In the genomic region with DNA sequence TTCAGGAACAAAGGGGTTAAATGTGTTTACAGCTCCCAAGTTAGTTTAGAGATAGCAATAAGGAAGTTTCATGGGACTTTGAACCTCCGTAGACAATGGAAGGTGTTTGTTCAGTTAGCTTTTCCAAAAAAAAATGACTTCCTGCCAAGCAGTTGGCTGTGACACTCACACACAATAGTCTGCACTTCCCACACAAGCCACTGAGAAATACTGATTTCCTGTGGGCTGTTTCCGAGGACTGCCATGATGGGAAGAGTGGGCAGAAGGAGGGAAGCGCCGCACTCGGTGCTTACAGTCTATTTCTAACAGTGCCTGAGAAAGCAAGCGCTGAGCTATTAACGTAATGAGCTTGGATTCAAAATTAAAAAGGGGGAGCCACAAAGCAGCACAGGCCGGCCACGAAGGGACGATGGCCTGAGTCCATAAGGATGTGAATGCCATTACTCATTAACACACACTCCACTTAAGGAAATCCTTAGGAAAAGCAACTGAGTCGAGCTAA, we compare ENCODE assay signal across 8 mouse cellular contexts.
DNase-seq lines count a peak whose midpoint lies in the region; ATAC-seq and TF ChIP-seq lines count a peak whose summit lies in the region.

No protein-coding gene starts in this region.

- TF ChIP-seq EP300 in lung, postnatal 0 days (IDR thresholded peaks at IDR 0.05): peak; percentile 34; the same call in 1 of the 2 replicates

- H3K4me2 ChIP-seq in lung, postnatal 0 days (replicated peaks; ENCODE audit: low read depth, low read length): 0 out of 2 replicates have a peak overlapping the region, but pooled peaks have one; percentile 12
- H3K4me2 ChIP-seq in heart, embryonic 12.5 days: no peak overlapping the region
- H3K4me2 ChIP-seq in neural tube, embryonic 14.5 days (ENCODE audit: low read depth, low read length): no peak overlapping the region
- H3K4me2 ChIP-seq in midbrain, embryonic 11.5 days: no peak overlapping the region

- no peak overlapping the region for H3K27ac ChIP-seq in lung, postnatal 0 days (ENCODE audit: low read length)
- H3K27ac ChIP-seq in heart, embryonic 12.5 days (ENCODE audit: poor library complexity, severe bottlenecking): peak overlapping the region; percentile 32; the same call in 1 of the 2 replicates
- peak overlapping the region; percentile 23; the same call in 1 of the 2 replicates for H3K27ac ChIP-seq in neural tube, embryonic 14.5 days (ENCODE audit: low read depth, low read length)
- no peak overlapping the region for H3K27ac ChIP-seq in midbrain, embryonic 11.5 days (ENCODE audit: low read depth, low read length)

- peak; percentile 49 for ATAC-seq in lung, postnatal 0 days
- ATAC-seq in heart, embryonic 12.5 days (ENCODE audit: insufficient number of reproducible peaks, low FRiP score): peak; percentile 51; the same call in 1 of the 2 replicates
- ATAC-seq in neural tube, embryonic 14.5 days (ENCODE audit: low read depth): no peak
- ATAC-seq in inflammation-experienced regulatory T-cells, adult 6 months: no peak
- no peak; the same call in 1 of the 2 replicates for ATAC-seq in midbrain, embryonic 11.5 days (ENCODE audit: low FRiP score)

- no peak overlapping the region for H3K4me3 ChIP-seq in lung, postnatal 0 days (ENCODE audit: low read depth, low read length)
- H3K4me3 ChIP-seq in heart, embryonic 12.5 days: no peak overlapping the region
- H3K4me3 ChIP-seq in neural tube, embryonic 14.5 days (ENCODE audit: low read depth, low read length): no peak overlapping the region
- H3K4me3 ChIP-seq in midbrain, embryonic 11.5 days (ENCODE audit: low read depth, low read length): no peak overlapping the region

- 0 out of 2 replicates have a peak, but pooled peaks have one; percentile 5 for TF ChIP-seq CTCF in lung, postnatal 0 days (IDR thresholded peaks at IDR 0.05)

- H3K4me1 ChIP-seq in lung, postnatal 0 days (ENCODE audit: insufficient read depth, low read depth, low read length): no peaks in the 10 kb centered on the region
- no peaks in the 10 kb centered on the region for H3K4me1 ChIP-seq in heart, embryonic 12.5 days (replicated peaks)
- H3K4me1 ChIP-seq in neural tube, embryonic 14.5 days (ENCODE audit: control insufficient read depth, insufficient read depth, low read length): no peaks in the 10 kb centered on the region
- H3K4me1 ChIP-seq in midbrain, embryonic 11.5 days (ENCODE audit: control insufficient read depth, insufficient read depth, low read length): no peaks in the 10 kb centered on the region

- no peaks in the 10 kb centered on the region for H3K27me3 ChIP-seq in lung, postnatal 0 days (replicated peaks; ENCODE audit: insufficient read depth, low read length)
- no peaks in the 10 kb centered on the region for H3K27me3 ChIP-seq in heart, embryonic 12.5 days (replicated peaks)
- no peaks in the 10 kb centered on the region for H3K27me3 ChIP-seq in neural tube, embryonic 14.5 days (ENCODE audit: control insufficient read depth, insufficient read depth, low read length)
- no peaks in the 10 kb centered on the region for H3K27me3 ChIP-seq in midbrain, embryonic 11.5 days (ENCODE audit: control insufficient read depth, insufficient read depth, low read length)

- no peaks in the 10 kb centered on the region for H3K9me3 ChIP-seq in lung, postnatal 0 days (ENCODE audit: low read length)
- H3K9me3 ChIP-seq in heart, embryonic 12.5 days (replicated peaks): no peaks in the 10 kb centered on the region
- no peaks in the 10 kb centered on the region for H3K9me3 ChIP-seq in neural tube, embryonic 14.5 days (ENCODE audit: control insufficient read depth, low read length)
- H3K9me3 ChIP-seq in midbrain, embryonic 11.5 days (ENCODE audit: control insufficient read depth, low read length): no peaks in the 10 kb centered on the region

- 43% methylated on average over 11 of the region's 11 CpGs for WGBS in lung, postnatal 0 days
- 52% methylated on average over 11 of the region's 11 CpGs for WGBS in heart, embryonic 12.5 days
- 41% methylated on average over 11 of the region's 11 CpGs for WGBS in neural tube, embryonic 14.5 days
- WGBS in midbrain, embryonic 11.5 days: 89% methylated on average over 11 of the region's 11 CpGs

- no peak overlapping the region for H3K9ac ChIP-seq in lung, postnatal 0 days (replicated peaks; ENCODE audit: low read depth)
- H3K9ac ChIP-seq in heart, embryonic 12.5 days: no peak overlapping the region
- H3K9ac ChIP-seq in neural tube, embryonic 14.5 days (replicated peaks; ENCODE audit: low read depth, low read length): no peak overlapping the region
- no peak overlapping the region for H3K9ac ChIP-seq in midbrain, embryonic 11.5 days (ENCODE audit: low read length)

- peak; percentile 33 for DNase-seq in lung, postnatal 0 days (ENCODE audit: low spot score)
- no peak for DNase-seq in lung, postnatal 25 days (ENCODE audit: low spot score)
- DNase-seq in kidney, postnatal 10 days: peak; percentile 45
- DNase-seq in cerebellum, adult 11 months: no peak
- no peak for DNase-seq in midbrain, embryonic 11.5 days (ENCODE audit: low spot score, missing footprints)

- H3K36me3 ChIP-seq in lung, postnatal 0 days (ENCODE audit: insufficient read depth, low read length): no peaks in the 10 kb centered on the region
- no peaks in the 10 kb centered on the region for H3K36me3 ChIP-seq in heart, embryonic 12.5 days
- no peaks in the 10 kb centered on the region for H3K36me3 ChIP-seq in neural tube, embryonic 14.5 days (ENCODE audit: control insufficient read depth, insufficient read depth, low read length)
- H3K36me3 ChIP-seq in midbrain, embryonic 11.5 days (ENCODE audit: control insufficient read depth, insufficient read depth, low read length): no peaks in the 10 kb centered on the region

Comparison
In these comparisons a context has a peak if more than half of its experiments do, and no peak if none do; other contexts are left out.
1. DNase-seq: peak in lung, postnatal 0 days (single experiment) and kidney, postnatal 10 days (single experiment); none in lung, postnatal 25 days (single experiment), cerebellum, adult 11 months (single experiment) and midbrain, embryonic 11.5 days (single experiment).
2. ATAC-seq: peak in lung, postnatal 0 days (single experiment) and heart, embryonic 12.5 days (single experiment); none in neural tube, embryonic 14.5 days (single experiment), inflammation-experienced regulatory T-cells, adult 6 months (single experiment) and midbrain, embryonic 11.5 days (single experiment).
3. H3K27ac ChIP-seq: peak in heart, embryonic 12.5 days (single experiment) and neural tube, embryonic 14.5 days (single experiment); none in lung, postnatal 0 days (single experiment) and midbrain, embryonic 11.5 days (single experiment).